Mouse (Mus musculus): ENCODE measurements around the gene Ssbp3.

- no peak for TF ChIP-seq GATA1 (IDR thresholded peaks at IDR 0.05; ENCODE audit: low read length)
- TF ChIP-seq TAL1 (IDR thresholded peaks at IDR 0.05; ENCODE audit: low read length): no peak
Measured at GRCm38 (mm10) chr4:107075456-107075855, 165.0 kb downstream of the Ssbp3 start.

Measured in erythroblast, embryonic 14.5 days (primary cell).